Mouse (Mus musculus) T-helper 2 cell (primary cell): ENCODE measurements at regions not wholly inside any gene's neighbourhood (a gene's known extent, or its start where the extent isn't known, plus 50 kb on each side); places are given as distances from the start of the nearest gene placed in this dataset.

ENCODE experiments used
- in situ Hi-C: fragments of 300-600 bp; cut with MboI, MseI; formaldehyde crosslinking; loops from one replicate; pipeline ENCODE4 v1.15.1; 2025; ENCODE audit warnings: high pct_unique_total_duplicates

GRCm38 (mm10) chr8:97052436-97052835 lies 1164.1 kb upstream of the Got2 start:
- in situ Hi-C loops = no loop called here

GRCm38 (mm10) chr8:97039778-97040177 lies 1151.4 kb upstream of the Got2 start:
- in situ Hi-C loops = no loop called here

- in situ Hi-C loops = no loop called here
Measured at GRCm38 (mm10) chr8:97038854-97039253, 1150.5 kb upstream of the Got2 start.

GRCm38 (mm10) chr8:97032188-97032587 lies 1143.8 kb upstream of the Got2 start:
- in situ Hi-C loops = no loop called here

GRCm38 (mm10) chr8:97015571-97015970 lies 1127.2 kb upstream of the Got2 start:
- in situ Hi-C loops = loop anchor here (25.0 kb wide), 1 partner anchor 1672 kb away; no protein-coding TSS in a partner anchor

- in situ Hi-C loops = loop anchor here (10.0 to 25.0 kb wide), 2 partner anchors 571 to 1683 kb away; no protein-coding TSS in a partner anchor
Measured at GRCm38 (mm10) chr8:97004131-97004530, 1115.8 kb upstream of the Got2 start.

- in situ Hi-C loops = no loop called here
Measured at GRCm38 (mm10) chr8:96983103-96983502, 1094.8 kb upstream of the Got2 start.
